Mouse (Mus musculus): ENCODE data around the gene Psmb3. TPM values are rescaled to one million over a fixed set of nuclear protein-coding genes. Genes with fewer than 3 reads are reported as not detected.

Gene Psmb3
- polyA plus RNA-seq, 1 experiment from 2014 or later: 546 TPM

DNA sequence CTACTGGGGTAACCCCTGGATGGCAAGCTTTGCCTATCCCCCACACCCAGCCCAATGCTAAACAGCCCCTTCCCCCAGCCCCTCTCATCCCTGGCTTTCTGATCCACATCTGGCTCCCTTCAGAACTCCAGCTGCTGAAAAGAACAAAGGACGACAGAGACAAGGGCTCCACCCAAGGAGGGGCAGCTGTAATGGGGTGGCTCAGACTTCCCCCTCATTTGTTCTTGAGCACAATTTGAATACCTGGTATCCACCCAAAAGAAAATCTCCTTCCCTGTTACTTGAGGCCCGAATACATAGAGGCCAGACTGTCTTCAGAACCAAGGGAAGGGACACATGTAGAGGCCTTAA, 32.0 kb upstream of the Psmb3 start:
- no peaks in the 10 kb centered on the region for H3K9me3 ChIP-seq (ENCODE audit: control insufficient read depth, low read length)
- no peak overlapping the region for H3K9ac ChIP-seq (ENCODE audit: low read length)
- H3K27me3 ChIP-seq (ENCODE audit: control insufficient read depth, insufficient read depth, low read length): no peaks in the 10 kb centered on the region
- H3K4me1 ChIP-seq (ENCODE audit: control insufficient read depth, insufficient read depth, low read length): no peaks in the 10 kb centered on the region
- H3K4me3 ChIP-seq (ENCODE audit: low read depth, low read length): no peak overlapping the region
- DNase-seq (ENCODE audit: low spot score): no peak
- no peak for ATAC-seq (ENCODE audit: insufficient number of reproducible peaks, low FRiP score, low TSS enrichment, low read depth)
- WGBS: 52% methylated on average over 2 of the region's 2 CpGs
- no peak overlapping the region for H3K4me2 ChIP-seq (ENCODE audit: low read depth, severe bottlenecking)
- H3K27ac ChIP-seq (replicated peaks; ENCODE audit: low read depth, low read length): no peak overlapping the region
- H3K36me3 ChIP-seq (ENCODE audit: control insufficient read depth, insufficient read depth, low read length): peaks cover 24% of the 10 kb centered on the region

DNA sequence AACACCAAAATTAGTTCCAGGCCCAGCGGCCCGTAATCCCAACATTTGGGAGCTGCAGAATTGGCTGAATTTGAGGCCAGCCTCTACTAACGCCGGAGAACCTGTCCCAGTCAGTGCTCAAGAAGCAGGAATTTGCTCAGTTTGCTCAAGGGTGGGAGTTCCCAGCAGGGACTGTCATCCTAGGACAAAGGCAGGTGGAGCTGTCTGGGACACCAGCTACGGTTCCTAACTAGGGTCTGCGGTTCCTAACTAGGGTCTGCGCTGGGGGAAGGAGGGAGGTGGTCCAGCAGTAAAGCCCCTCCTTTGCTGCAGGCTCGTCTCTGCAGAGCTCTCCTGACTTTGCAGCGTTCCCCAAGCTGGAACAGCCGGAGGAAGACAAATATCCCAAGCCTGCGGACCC, 30.1 kb upstream of the Psmb3 start:
- Histone ChIP-seq H3K36me3 (ENCODE audit: control insufficient read depth, insufficient read depth, low read length) (peaks cover 29% of the 10 kb centered on the region), H3K4me2 (ENCODE audit: low read depth, severe bottlenecking) (no peak overlapping the region), H3K9ac (ENCODE audit: low read length) (no peak overlapping the region), H3K27me3 (ENCODE audit: control insufficient read depth, insufficient read depth, low read length) (no peaks in the 10 kb centered on the region), H3K4me3 (ENCODE audit: low read depth, low read length) (no peak overlapping the region), H3K4me1 (ENCODE audit: control insufficient read depth, insufficient read depth, low read length) (no peaks in the 10 kb centered on the region), H3K27ac (replicated peaks; ENCODE audit: low read depth, low read length) (no peak overlapping the region), H3K9me3 (ENCODE audit: control insufficient read depth, low read length) (no peaks in the 10 kb centered on the region)
- no peak for ATAC-seq (ENCODE audit: insufficient number of reproducible peaks, low FRiP score, low TSS enrichment, low read depth)
- no peak for DNase-seq (ENCODE audit: low spot score)
- 87% methylated on average over 11 of the region's 11 CpGs for WGBS

DNA sequence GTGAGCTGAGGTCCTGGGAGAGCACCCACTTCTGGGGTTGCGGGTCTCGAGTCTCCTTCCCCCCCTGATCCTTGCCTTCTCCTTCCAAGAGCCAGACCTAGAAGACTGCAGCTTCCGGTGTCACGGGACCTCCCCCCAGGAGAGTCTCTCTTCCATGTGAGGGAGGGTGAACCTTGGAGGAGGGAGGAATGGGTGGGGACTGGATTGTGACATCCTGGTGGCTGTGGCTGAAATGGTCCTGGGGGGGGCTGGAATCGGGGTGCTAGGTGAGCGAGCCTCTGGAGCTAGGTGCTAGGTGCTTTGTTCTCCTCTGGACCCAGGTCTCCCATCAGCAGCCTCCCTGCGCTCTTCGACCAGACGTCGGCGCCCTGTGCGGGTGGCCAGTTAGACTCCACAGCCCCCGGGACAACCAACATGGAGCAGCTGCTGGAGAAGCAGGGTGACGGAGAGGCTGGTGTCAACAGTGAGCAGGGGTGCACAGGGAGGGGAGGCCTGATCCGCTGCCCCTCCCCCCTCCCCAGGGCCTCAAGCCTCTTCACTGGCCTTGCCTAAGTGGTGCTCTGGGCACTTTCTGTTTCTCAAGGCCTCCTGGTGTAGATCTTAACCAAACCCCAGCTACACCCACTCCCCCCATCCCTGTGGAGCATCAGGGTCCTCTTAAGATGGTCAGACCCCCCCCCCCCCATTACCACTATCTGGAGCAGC, 27.0 kb upstream of the Psmb3 start:
- Histone ChIP-seq H3K9ac (ENCODE audit: low read length) (no peak overlapping the region), H3K27ac (replicated peaks; ENCODE audit: low read depth, low read length) (no peak overlapping the region), H3K9me3 (ENCODE audit: control insufficient read depth, low read length) (no peaks in the 10 kb centered on the region), H3K27me3 (ENCODE audit: control insufficient read depth, insufficient read depth, low read length) (no peaks in the 10 kb centered on the region), H3K4me1 (ENCODE audit: control insufficient read depth, insufficient read depth, low read length) (no peaks in the 10 kb centered on the region), H3K4me2 (ENCODE audit: low read depth, severe bottlenecking) (no peak overlapping the region), H3K36me3 (ENCODE audit: control insufficient read depth, insufficient read depth, low read length) (peaks cover 24% of the 10 kb centered on the region), H3K4me3 (ENCODE audit: low read depth, low read length) (no peak overlapping the region)
- WGBS: 84% methylated on average over 15 of the region's 15 CpGs
- no peak for DNase-seq (ENCODE audit: low spot score)
- ATAC-seq (ENCODE audit: insufficient number of reproducible peaks, low FRiP score, low TSS enrichment, low read depth): no peak

DNA sequence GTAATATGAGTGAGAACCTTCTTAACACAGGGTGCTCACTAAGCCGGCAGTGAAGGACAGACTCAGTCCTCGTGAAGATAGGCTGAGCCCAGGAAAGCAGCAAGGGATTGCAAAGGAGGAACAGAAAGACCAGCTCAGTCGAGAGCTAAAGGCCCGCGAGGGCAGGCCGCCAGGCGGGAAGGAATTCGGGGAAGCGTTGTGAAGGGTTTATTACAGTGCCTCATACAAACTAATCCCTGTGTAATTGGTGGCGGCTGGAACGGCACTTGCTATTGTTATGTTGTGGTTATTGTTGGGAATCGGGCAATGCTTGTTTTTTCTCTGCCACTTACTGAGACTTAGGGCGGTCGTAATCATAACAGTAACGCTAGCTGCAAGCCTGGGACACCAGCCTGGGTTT, 25.8 kb upstream of the Psmb3 start:
- Histone ChIP-seq H3K27me3 (ENCODE audit: control insufficient read depth, insufficient read depth, low read length) (no peaks in the 10 kb centered on the region), H3K9me3 (ENCODE audit: control insufficient read depth, low read length) (no peaks in the 10 kb centered on the region), H3K4me3 (ENCODE audit: low read depth, low read length) (no peak overlapping the region), H3K4me1 (ENCODE audit: control insufficient read depth, insufficient read depth, low read length) (no peaks in the 10 kb centered on the region), H3K36me3 (ENCODE audit: control insufficient read depth, insufficient read depth, low read length) (peaks cover 26% of the 10 kb centered on the region), H3K9ac (ENCODE audit: low read length) (no peak overlapping the region), H3K4me2 (ENCODE audit: low read depth, severe bottlenecking) (no peak overlapping the region), H3K27ac (replicated peaks; ENCODE audit: low read depth, low read length) (no peak overlapping the region)
- ATAC-seq (ENCODE audit: insufficient number of reproducible peaks, low FRiP score, low TSS enrichment, low read depth) (no peak), DNase-seq (ENCODE audit: low spot score) (no peak)
- 61% methylated on average over 15 of the region's 15 CpGs for WGBS

DNA sequence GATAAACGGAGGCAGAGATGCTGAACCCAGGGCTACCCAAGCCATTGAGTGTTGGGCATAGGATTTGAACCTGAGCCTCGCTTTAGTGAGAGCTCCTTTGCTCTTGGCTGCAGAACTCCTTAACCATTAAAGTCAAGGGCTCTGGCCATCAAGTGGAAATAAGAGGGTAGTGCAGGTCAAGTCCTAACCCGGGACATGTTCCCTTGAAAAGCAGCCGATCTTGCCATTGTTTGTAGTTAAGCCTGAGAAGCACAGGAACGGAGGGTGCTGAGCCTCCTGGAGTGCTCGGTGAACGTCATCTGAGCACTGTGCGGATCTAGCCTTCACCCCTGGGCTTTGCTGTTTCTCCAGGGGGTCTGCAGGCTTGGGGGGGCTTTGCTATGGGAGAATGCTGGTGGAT, 25.4 kb upstream of the Psmb3 start:
- Histone ChIP-seq H3K4me2 (ENCODE audit: low read depth, severe bottlenecking) (no peak overlapping the region), H3K27me3 (ENCODE audit: control insufficient read depth, insufficient read depth, low read length) (no peaks in the 10 kb centered on the region), H3K4me3 (ENCODE audit: low read depth, low read length) (no peak overlapping the region), H3K9me3 (ENCODE audit: control insufficient read depth, low read length) (no peaks in the 10 kb centered on the region), H3K9ac (ENCODE audit: low read length) (peak overlapping the region; percentile 2; the same call in 1 of the 2 replicates), H3K36me3 (ENCODE audit: control insufficient read depth, insufficient read depth, low read length) (peaks cover 23% of the 10 kb centered on the region), H3K27ac (replicated peaks; ENCODE audit: low read depth, low read length) (no peak overlapping the region), H3K4me1 (ENCODE audit: control insufficient read depth, insufficient read depth, low read length) (no peaks in the 10 kb centered on the region)
- ATAC-seq (ENCODE audit: insufficient number of reproducible peaks, low FRiP score, low TSS enrichment, low read depth) (no peak), DNase-seq (ENCODE audit: low spot score) (no peak)
- WGBS: 65% methylated on average over 8 of the region's 8 CpGs

DNA sequence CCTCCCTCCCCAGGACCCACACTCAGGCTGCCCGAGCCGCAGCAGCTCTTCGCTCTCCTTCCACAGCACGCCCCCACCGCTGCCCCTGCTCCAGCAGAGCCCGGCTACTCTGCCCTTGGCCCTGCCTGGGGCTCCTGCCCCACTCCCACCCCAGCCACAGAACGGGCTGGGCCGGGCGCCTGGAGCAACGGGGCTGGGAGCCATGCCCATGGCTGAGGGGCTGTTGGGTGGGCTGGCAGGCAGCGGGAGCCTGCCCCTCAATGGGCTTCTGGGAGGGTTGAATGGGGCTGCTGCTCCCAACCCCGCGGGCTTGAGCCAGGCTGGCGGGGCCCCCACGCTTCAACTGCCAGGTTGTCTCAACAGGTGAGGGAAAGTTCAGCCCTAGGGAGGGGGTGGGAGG, 24.9 kb upstream of the Psmb3 start:
- Histone ChIP-seq H3K4me3 (ENCODE audit: low read depth, low read length) (no peak overlapping the region), H3K9ac (ENCODE audit: low read length) (peak overlapping the region; percentile 2; the same call in 1 of the 2 replicates), H3K4me1 (ENCODE audit: control insufficient read depth, insufficient read depth, low read length) (no peaks in the 10 kb centered on the region), H3K27me3 (ENCODE audit: control insufficient read depth, insufficient read depth, low read length) (no peaks in the 10 kb centered on the region), H3K4me2 (ENCODE audit: low read depth, severe bottlenecking) (no peak overlapping the region), H3K27ac (replicated peaks; ENCODE audit: low read depth, low read length) (no peak overlapping the region), H3K9me3 (ENCODE audit: control insufficient read depth, low read length) (no peaks in the 10 kb centered on the region), H3K36me3 (ENCODE audit: control insufficient read depth, insufficient read depth, low read length) (peaks cover 23% of the 10 kb centered on the region)
- DNase-seq (ENCODE audit: low spot score) (no peak), ATAC-seq (ENCODE audit: insufficient number of reproducible peaks, low FRiP score, low TSS enrichment, low read depth) (no peak)
- 95% methylated on average over 15 of the region's 15 CpGs for WGBS

DNA sequence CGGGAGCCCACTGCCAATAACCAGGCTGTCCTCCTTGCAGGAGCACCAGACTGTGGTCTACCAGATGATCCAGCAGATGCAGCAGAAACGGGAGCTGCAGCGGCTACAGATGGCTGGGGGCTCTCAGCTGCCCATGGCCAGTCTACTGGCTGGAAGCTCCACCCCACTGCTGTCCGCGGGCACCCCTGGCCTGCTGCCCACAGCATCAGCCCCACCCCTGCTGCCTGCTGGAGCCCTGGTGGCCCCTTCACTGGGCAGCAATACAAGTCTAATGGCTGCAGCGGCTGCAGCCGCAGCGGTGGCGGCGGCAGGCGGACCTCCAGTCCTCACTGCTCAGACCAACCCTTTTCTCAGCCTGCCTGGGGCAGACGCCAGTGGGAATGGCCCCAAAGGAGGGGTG, 22.8 kb upstream of the Psmb3 start:
- peaks cover 5% of the 10 kb centered on the region; the same call in 1 of the 2 replicates for H3K4me1 ChIP-seq (ENCODE audit: control insufficient read depth, insufficient read depth, low read length)
- H3K9ac ChIP-seq (ENCODE audit: low read length): no peak overlapping the region
- no peaks in the 10 kb centered on the region for H3K27me3 ChIP-seq (ENCODE audit: control insufficient read depth, insufficient read depth, low read length)
- WGBS: 94% methylated on average over 12 of the region's 12 CpGs
- ATAC-seq (ENCODE audit: insufficient number of reproducible peaks, low FRiP score, low TSS enrichment, low read depth) (no peak), DNase-seq (ENCODE audit: low spot score) (no peak)
- peaks cover 18% of the 10 kb centered on the region for H3K36me3 ChIP-seq (ENCODE audit: control insufficient read depth, insufficient read depth, low read length)
- H3K9me3 ChIP-seq (ENCODE audit: control insufficient read depth, low read length): no peaks in the 10 kb centered on the region
- no peak overlapping the region for H3K4me2 ChIP-seq (ENCODE audit: low read depth, severe bottlenecking)
- H3K27ac ChIP-seq (replicated peaks; ENCODE audit: low read depth, low read length): no peak overlapping the region
- no peak overlapping the region for H3K4me3 ChIP-seq (ENCODE audit: low read depth, low read length)

DNA sequence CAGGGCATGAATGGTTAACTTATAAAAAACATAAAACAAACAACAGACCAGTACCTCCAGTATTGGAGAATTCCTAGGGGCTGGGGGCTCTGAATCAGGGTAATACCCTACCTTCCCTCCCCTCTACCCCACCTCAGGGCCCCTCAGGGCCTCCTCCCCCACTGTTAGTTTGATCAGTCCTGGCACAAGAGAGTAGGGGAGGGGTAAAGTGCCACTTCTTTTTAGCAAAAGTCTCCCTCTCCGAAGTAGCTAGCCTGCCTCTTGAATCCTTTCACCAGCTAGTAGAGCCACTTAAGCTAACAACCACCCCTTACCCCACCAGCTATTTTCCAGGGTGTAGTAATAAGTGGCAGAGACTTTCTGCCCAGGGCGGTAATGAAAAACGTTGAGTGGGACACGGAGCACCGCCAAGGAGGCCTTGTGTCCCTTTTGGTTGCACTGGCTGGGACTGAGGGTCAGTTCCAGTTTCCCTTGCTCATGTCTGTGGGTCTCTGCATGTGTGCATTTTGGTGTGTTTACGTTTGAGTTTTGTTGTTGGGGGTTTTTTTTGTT, 20.6 kb upstream of the Psmb3 start:
- peaks cover 9% of the 10 kb centered on the region; the same call in 1 of the 2 replicates for H3K4me1 ChIP-seq (ENCODE audit: control insufficient read depth, insufficient read depth, low read length)
- no peaks in the 10 kb centered on the region for H3K9me3 ChIP-seq (ENCODE audit: control insufficient read depth, low read length)
- no peak for ATAC-seq (ENCODE audit: insufficient number of reproducible peaks, low FRiP score, low TSS enrichment, low read depth)
- DNase-seq (ENCODE audit: low spot score): no peak
- H3K27me3 ChIP-seq (ENCODE audit: control insufficient read depth, insufficient read depth, low read length): no peaks in the 10 kb centered on the region
- H3K9ac ChIP-seq (ENCODE audit: low read length): no peak overlapping the region
- no peak overlapping the region for H3K4me3 ChIP-seq (ENCODE audit: low read depth, low read length)
- no peak overlapping the region for H3K4me2 ChIP-seq (ENCODE audit: low read depth, severe bottlenecking)
- H3K27ac ChIP-seq (replicated peaks; ENCODE audit: low read depth, low read length): no peak overlapping the region
- 87% methylated on average over 6 of the region's 6 CpGs for WGBS
- peaks cover 13% of the 10 kb centered on the region for H3K36me3 ChIP-seq (ENCODE audit: control insufficient read depth, insufficient read depth, low read length)

Measured in limb, embryonic 11.5 days (tissue).